Mouse (Mus musculus) embryonic facial prominence, embryonic 14.5 days (tissue): Measurements from ENCODE around the gene Arhgap1. TPM values are rescaled to one million over a fixed set of nuclear protein-coding genes. Genes with fewer than 3 reads are reported as not detected.

Source experiments
- ATAC-seq: fragments of 200-750 bp; cut with Nextera tagmentation; 2 replicates; pipeline ENCODE4 v1.8.0; 2017; ENCODE audit warnings: low read depth, moderate number of reproducible peaks, moderate TSS enrichment
- DNase-seq: peaks from one replicate; pipeline ENCODE4 v3.0.0-alpha.2; 2015; ENCODE audit warnings: low spot score
- H3K27ac ChIP-seq: fragments of 300-500 bp; sonication (generic); replicated peaks from 2 replicates; pipeline ENCODE4 v1.5.1; 2014; ENCODE audit warnings: low read depth, mild to moderate bottlenecking, low read length, moderate library complexity
- H3K27me3 ChIP-seq: fragments of 300-500 bp; sonication (generic); replicated peaks from 2 replicates; pipeline ENCODE4 v1.6.1; 2014; ENCODE audit warnings: low read length; ENCODE audit not compliant: control insufficient read depth, insufficient read depth
- H3K36me3 ChIP-seq: fragments of 300-500 bp; sonication (generic); 2 replicates; pipeline ENCODE4 v1.6.1; 2014; ENCODE audit warnings: low read length, mixed read lengths; ENCODE audit not compliant: control insufficient read depth, insufficient read depth
- H3K4me1 ChIP-seq: fragments of 300-500 bp; sonication (generic); 2 replicates; pipeline ENCODE4 v1.6.1; 2014; ENCODE audit warnings: antibody characterized with exemption, low read length; ENCODE audit not compliant: control insufficient read depth, insufficient read depth
- H3K4me2 ChIP-seq: fragments of 300-500 bp; sonication (generic); 2 replicates; pipeline ENCODE4 v1.6.1; 2014; ENCODE audit warnings: low read depth, mild to moderate bottlenecking, low read length, moderate library complexity, mixed read lengths
- H3K4me3 ChIP-seq: fragments of 300-500 bp; sonication (generic); 2 replicates; pipeline ENCODE4 v1.5.1; 2014; ENCODE audit warnings: low read depth, mild to moderate bottlenecking, low read length
- H3K9ac ChIP-seq: fragments of 300-500 bp; sonication (generic); 2 replicates; pipeline ENCODE4 v1.6.1; 2014; ENCODE audit warnings: low read depth, mild to moderate bottlenecking, low read length, moderate library complexity, mixed read lengths
- H3K9me3 ChIP-seq: fragments of 300-500 bp; sonication (generic); 2 replicates; pipeline ENCODE4 v1.6.1; 2016; ENCODE audit warnings: low read length; ENCODE audit not compliant: control insufficient read depth
- WGBS: fragments of 180-500 bp; shearing (Covaris S2); extraction: QIAGEN DNeasy Blood & Tissue Kit; methylation state at CpG from one replicate; pipeline ENCODE4 v1.1.7; 2014; 5-methylcytosine and 5-hydroxymethylcytosine counted together
- polyA plus RNA-seq: library from polyadenylated mRNA; unstranded; fragments of >200 nt; fragmentation: Nextera tagmentation; extraction: Ambion mirVana; gene quantifications from 2 replicates; pipeline ENCODE4 v1.2.1, GENCODE M21; 2014

Arhgap1 gene
- polyA plus RNA-seq, 1 experiment from 2014 or later = 117 TPM

DNA sequence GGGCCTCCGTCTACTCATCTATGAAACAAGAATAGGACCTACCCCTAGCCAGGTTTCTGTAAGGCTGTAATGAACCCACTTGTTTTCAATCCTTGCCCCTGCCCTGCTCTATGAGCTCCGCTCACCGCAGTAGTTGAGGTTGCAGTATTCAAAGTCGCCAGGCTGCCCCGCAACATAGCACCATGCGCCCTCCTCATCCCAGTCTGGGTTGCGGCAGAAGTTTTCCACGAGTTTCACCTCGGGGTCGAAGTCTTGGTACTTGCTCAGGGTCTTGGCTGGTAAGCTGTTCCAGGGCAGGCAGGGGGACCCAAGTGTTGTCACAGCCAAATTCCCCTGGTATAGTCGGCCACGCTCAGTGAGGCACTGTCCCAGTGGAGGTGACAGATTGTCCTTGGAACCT lies 19.3 kb upstream of the Arhgap1 start:
- Histone ChIP-seq H3K9ac (no peak overlapping the region), H3K4me2 (no peak overlapping the region), H3K4me3 (no peak overlapping the region), H3K4me1 (no peaks in the 10 kb centered on the region), H3K27ac (no peak overlapping the region), H3K9me3 (no peaks in the 10 kb centered on the region), H3K36me3 (no peaks in the 10 kb centered on the region), H3K27me3 (no peaks in the 10 kb centered on the region)
- DNase-seq (no peak), ATAC-seq (no peak)
- WGBS = 89% methylated on average over 12 of the region's 12 CpGs

DNA sequence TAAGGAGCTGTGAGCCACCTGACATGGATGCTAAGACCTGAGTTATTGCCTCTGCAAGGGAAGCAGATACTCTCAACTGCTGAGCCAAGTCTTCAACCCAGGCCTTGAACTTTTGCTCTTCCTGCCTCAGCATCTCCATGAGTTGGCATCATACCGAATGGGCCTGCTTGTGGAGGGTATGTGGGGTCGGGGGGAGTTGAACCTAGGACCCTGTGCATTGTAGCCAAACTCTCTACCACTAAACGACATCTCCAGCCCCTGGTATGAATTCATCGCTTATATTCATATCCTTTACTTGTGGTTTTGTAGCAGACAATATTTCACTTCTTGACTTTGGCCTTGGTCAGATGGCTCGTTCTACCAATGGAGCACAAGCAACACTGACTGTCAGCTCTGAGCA lies 17.8 kb upstream of the Arhgap1 start:
- H3K4me3 ChIP-seq = no peak overlapping the region
- 86% methylated on average over 5 of the region's 5 CpGs for WGBS
- no peaks in the 10 kb centered on the region for H3K9me3 ChIP-seq
- no peak for ATAC-seq
- no peak overlapping the region for H3K4me2 ChIP-seq
- no peak overlapping the region for H3K9ac ChIP-seq
- H3K27me3 ChIP-seq = no peaks in the 10 kb centered on the region
- H3K4me1 ChIP-seq = no peaks in the 10 kb centered on the region
- DNase-seq = no peak
- H3K36me3 ChIP-seq = no peaks in the 10 kb centered on the region
- H3K27ac ChIP-seq = no peak overlapping the region

DNA sequence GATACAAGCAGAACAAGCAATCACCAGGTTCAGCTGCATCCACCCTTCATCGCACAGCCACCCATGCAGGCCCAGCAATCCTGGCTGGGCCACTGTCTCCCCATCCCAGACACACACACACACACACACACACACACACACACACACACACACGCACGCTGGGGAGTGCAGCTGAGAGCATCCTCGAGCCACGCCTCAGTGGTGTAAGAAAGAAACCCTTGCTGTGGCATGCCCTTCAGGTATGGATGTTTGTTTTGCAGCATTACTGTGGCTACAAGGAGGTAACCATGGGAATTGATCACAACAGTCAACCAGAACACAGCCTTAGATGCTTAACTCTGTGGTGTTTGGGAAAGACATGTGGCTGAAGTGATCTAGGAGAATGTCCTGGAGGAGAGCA lies 17.3 kb upstream of the Arhgap1 start:
- ATAC-seq (peak; percentile 53; the same call in 1 of the 2 replicates), DNase-seq (peak; percentile 41)
- 70% methylated on average over 3 of the region's 5 CpGs for WGBS
- H3K27me3 ChIP-seq = no peaks in the 10 kb centered on the region
- no peaks in the 10 kb centered on the region for H3K4me1 ChIP-seq
- no peaks in the 10 kb centered on the region for H3K9me3 ChIP-seq
- H3K4me3 ChIP-seq = no peak overlapping the region
- no peak overlapping the region for H3K9ac ChIP-seq
- H3K27ac ChIP-seq = no peak overlapping the region
- no peak overlapping the region for H3K4me2 ChIP-seq
- no peaks in the 10 kb centered on the region for H3K36me3 ChIP-seq

DNA sequence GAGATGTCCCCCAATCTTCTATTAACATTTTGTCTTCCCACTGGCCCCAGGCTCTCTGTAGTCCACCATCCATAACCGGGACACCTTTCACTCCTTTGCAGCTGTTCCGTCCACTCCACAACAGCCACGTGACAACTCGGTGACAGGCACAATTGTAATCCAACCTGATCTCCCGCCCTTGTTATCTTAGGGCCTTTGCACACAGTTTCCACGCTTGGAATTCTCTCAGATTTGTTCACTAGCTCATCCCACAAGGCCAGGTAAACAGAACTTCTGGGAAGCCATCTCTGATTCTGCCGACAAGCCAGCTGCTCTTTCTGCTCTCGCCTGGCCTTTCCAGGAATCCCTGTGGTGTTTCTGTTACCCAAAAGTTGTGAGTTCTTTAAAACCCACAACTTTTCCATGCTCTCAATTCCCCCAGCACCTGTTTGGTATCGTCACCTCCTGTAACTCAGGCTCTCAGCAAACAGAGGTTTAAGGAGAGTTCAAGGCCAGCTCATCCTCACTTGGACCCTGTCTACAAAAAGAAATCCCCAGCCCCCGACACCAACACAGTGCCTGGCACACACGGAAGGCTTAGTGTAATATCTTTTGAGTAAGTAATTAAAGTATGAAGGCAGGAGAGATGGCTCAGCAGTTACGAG lies 16.2 kb upstream of the Arhgap1 start:
- WGBS = 73% methylated on average over 12 of the region's 12 CpGs
- no peak overlapping the region for H3K4me3 ChIP-seq
- H3K36me3 ChIP-seq = no peaks in the 10 kb centered on the region
- no peak overlapping the region for H3K27ac ChIP-seq
- H3K4me2 ChIP-seq = no peak overlapping the region
- DNase-seq = no peak
- no peak for ATAC-seq
- H3K27me3 ChIP-seq = no peaks in the 10 kb centered on the region
- H3K9ac ChIP-seq = no peak overlapping the region
- H3K4me1 ChIP-seq = no peaks in the 10 kb centered on the region
- H3K9me3 ChIP-seq = no peaks in the 10 kb centered on the region

DNA sequence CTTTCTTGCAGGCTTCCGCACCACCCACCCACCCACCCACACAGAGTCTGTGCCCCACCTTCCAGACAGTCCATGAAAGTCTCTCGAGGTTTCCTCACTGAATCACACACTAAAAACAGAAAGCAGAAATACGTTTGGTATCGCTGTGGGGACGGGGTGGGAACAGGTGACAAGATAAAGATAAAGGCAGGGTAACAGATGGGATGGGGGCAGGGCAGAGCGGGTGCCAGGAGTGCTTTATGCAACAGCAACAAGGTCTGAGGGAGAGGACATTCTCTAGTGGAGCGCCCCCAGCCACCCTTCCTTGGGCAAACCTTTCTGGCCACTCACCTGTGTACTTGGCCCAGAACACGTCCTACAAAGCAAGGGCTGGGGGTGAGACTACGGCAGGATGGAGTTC lies 14.8 kb upstream of the Arhgap1 start:
- no peaks in the 10 kb centered on the region for H3K9me3 ChIP-seq
- ATAC-seq = peak; percentile 31; the same call in 1 of the 2 replicates
- no peaks in the 10 kb centered on the region for H3K36me3 ChIP-seq
- H3K4me2 ChIP-seq = no peak overlapping the region
- DNase-seq = no peak
- H3K27me3 ChIP-seq = no peaks in the 10 kb centered on the region
- no peak overlapping the region for H3K4me3 ChIP-seq
- no peak overlapping the region for H3K9ac ChIP-seq
- no peaks in the 10 kb centered on the region for H3K4me1 ChIP-seq
- H3K27ac ChIP-seq = no peak overlapping the region
- WGBS = 83% methylated on average over 9 of the region's 9 CpGs

DNA sequence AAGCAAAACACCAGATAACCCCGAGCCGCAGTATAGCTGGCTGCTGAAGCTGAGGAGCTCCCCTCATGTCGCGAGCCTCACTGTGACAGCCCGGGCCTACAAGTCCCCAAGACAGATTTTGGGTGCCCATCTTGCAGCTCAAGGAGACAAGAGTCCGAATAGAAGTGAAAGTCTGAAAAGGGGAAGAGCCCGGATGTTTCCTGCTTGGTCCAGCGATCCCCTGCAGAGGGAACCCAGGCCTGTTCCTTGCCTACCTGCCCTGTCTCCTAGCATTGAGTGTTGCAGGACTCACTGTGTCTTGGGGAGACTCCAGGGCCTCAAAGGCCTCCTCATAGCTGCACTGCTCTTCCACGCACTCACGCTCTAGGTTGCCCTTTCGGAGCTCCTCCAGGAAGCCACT lies 14.2 kb upstream of the Arhgap1 start:
- Histone ChIP-seq H3K36me3 (no peaks in the 10 kb centered on the region), H3K4me3 (no peak overlapping the region), H3K9ac (no peak overlapping the region), H3K9me3 (no peaks in the 10 kb centered on the region), H3K4me1 (no peaks in the 10 kb centered on the region), H3K27ac (no peak overlapping the region), H3K27me3 (no peaks in the 10 kb centered on the region), H3K4me2 (no peak overlapping the region)
- DNase-seq (no peak), ATAC-seq (no peak)
- WGBS = 89% methylated on average over 10 of the region's 11 CpGs

DNA sequence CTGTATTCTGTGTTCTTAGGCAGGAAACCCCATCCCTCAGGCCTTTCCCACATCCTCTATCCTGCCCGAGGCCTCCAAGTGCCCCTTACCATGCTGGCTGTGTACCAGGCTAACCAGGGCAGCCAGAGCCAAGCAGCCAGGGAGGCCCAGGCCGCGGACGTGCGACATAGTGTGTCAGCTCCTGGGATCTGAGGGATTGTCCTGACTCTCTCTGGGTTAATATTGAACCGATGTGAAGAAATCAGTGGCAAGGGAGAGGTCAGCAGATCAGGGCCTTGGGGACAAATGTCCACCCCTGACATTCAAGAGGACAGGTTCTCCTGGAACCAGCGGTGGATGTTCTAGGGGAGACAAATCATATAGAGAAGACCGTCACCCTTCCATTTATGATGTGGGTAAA lies 13.4 kb upstream of the Arhgap1 start, which contains the start of gene F2:
F2 (minus strand) TSS at position 186 of the 400 bp plus-strand sequence.
- WGBS = 83% methylated on average over 8 of the region's 8 CpGs
- no peaks in the 10 kb centered on the region for H3K9me3 ChIP-seq

DNA sequence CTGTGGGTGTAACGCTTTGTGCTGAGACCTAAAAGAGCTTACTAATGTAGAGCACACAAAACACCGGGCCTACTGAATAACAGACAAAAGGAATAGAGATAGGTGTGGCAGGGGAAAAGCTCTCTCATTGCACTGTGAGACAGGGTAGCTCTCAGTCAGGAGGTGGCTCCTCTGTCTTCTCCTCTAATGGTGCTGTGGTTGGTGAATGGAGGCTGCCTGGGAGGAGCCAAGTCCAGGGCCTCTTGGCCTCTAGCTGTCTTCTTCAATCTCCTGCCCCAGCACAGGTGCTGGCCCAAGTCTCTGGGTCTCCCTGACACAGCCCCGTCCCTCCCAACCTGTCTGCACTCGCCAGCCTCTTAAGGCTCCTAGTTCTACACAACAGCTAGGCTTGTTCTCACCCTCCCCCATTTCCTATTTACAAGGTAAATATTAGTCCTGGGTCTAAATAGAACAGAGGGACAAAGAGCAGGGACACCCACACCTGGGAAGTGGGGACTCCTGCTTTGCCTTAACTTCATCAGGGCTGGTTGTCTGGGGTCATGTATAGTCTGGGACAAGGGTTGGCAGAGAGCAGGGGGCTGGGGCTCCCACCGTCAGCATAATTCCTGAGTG lies 12.8 kb upstream of the Arhgap1 start:
- WGBS = 82% methylated on average over 5 of the region's 5 CpGs
- H3K9ac ChIP-seq = no peak overlapping the region
- H3K4me1 ChIP-seq = no peaks in the 10 kb centered on the region
- no peaks in the 10 kb centered on the region for H3K36me3 ChIP-seq
- H3K27me3 ChIP-seq = no peaks in the 10 kb centered on the region
- ATAC-seq (no peak), DNase-seq (no peak)
- no peak overlapping the region for H3K4me2 ChIP-seq
- H3K27ac ChIP-seq = no peak overlapping the region
- no peak overlapping the region for H3K4me3 ChIP-seq
- no peaks in the 10 kb centered on the region for H3K9me3 ChIP-seq

More for the DNA sequence above, 13.4 kb upstream of the Arhgap1 start, which contains the start of gene F2:
- no peaks in the 10 kb centered on the region for H3K36me3 ChIP-seq
- no peaks in the 10 kb centered on the region for H3K27me3 ChIP-seq
- no peak within 1 kb of the TSS for H3K9ac ChIP-seq
- no peak for DNase-seq
- no peak for ATAC-seq
- H3K4me2 ChIP-seq = no peak within 1 kb of the TSS
- no peak within 1 kb of the TSS for H3K27ac ChIP-seq
- H3K4me1 ChIP-seq = no peaks in the 10 kb centered on the region
- H3K4me3 ChIP-seq = no peak within 1 kb of the TSS

DNA sequence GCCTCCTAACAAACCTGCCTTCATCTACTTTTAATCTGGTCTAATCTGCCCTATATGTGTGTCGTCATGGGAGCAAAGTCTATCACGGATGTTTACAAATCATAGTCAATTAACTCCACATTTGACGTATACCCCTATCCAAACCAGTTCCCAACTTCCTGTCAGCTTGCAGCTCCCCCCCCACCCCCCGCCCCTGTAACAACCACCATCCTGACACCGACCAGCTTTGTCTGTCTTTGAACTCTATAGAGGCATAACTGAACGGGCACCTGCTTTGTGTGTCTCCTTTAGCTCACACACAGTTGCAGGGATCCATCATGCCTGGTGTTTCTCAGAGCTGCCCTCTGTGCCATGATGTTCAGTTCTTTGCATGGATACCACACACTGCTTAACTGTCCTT lies 10.7 kb upstream of the Arhgap1 start:
- H3K9me3 ChIP-seq = no peaks in the 10 kb centered on the region
- no peak overlapping the region for H3K4me2 ChIP-seq
- H3K4me3 ChIP-seq = no peak overlapping the region
- peaks cover 18% of the 10 kb centered on the region; the same call in 1 of the 2 replicates for H3K36me3 ChIP-seq
- H3K9ac ChIP-seq = no peak overlapping the region
- H3K27ac ChIP-seq = no peak overlapping the region
- H3K27me3 ChIP-seq = no peaks in the 10 kb centered on the region
- 70% methylated on average over 6 of the region's 6 CpGs for WGBS
- no peak for ATAC-seq
- no peak for DNase-seq
- no peaks in the 10 kb centered on the region for H3K4me1 ChIP-seq
